Mouse (Mus musculus): ENCODE results near the gene Tcstv3. TPM values are rescaled to one million over a fixed set of nuclear protein-coding genes. Genes with fewer than 3 reads are reported as not detected.
"Not testable (repeated sequence)": the region's sequence is repeated elsewhere in the genome, so short reads cannot be mapped to it uniquely, and the experiment has no call there.

The Tcstv3 gene
- polyA plus RNA-seq (2012; rRNA removed): not detected in 2 replicates

- H3K36me3 ChIP-seq (ENCODE audit: control insufficient read depth, insufficient read depth, low read length); H3K4me1 ChIP-seq (ENCODE audit: control insufficient read depth, insufficient read depth, low read length); H3K27me3 ChIP-seq (ENCODE audit: control insufficient read depth, insufficient read depth, low read length); H3K4me3 ChIP-seq (ENCODE audit: control insufficient read depth, low read depth, low read length); H3K27ac ChIP-seq (ENCODE audit: control insufficient read depth, insufficient read depth, low read depth, low read length): not testable (repeated sequence)
Measured at GRCm38 (mm10) chr13:120316578-120316977, at the start of gene Tcstv3. Gene Tcstv3 (plus strand): TSS chr13:120316878.

DNA sequence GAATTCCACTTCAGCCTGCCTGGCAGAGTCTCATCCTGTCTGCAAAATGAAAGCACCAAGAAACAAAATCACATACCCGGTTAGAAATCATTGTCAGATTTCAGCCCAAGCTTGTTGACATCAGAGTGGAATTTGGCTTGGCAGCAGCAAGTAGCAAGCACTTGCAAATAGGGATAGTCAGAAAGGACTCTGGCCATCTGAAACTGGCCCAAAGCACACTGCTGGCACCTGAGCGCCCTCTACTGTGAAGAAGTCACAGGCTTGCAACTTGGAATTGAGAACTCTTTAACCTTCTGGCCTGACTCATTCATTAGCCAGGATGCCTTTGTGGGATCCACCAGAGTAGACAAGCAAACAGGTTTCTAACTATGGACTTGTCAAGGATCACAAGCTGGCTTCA, 38.8 kb upstream of the Tcstv3 start:
- not testable (repeated sequence) for H3K27me3 ChIP-seq (ENCODE audit: control insufficient read depth, insufficient read depth, low read length); H3K27ac ChIP-seq (ENCODE audit: control insufficient read depth, insufficient read depth, low read depth, low read length); H3K36me3 ChIP-seq (ENCODE audit: control insufficient read depth, insufficient read depth, low read length); H3K4me1 ChIP-seq (ENCODE audit: control insufficient read depth, insufficient read depth, low read length); H3K4me3 ChIP-seq (ENCODE audit: control insufficient read depth, low read depth, low read length)

GRCm38 (mm10) chr13:120278784-120279183, 37.9 kb upstream of the Tcstv3 start:
- TF ChIP-seq POLR2A (IDR thresholded peaks at IDR 0.05; ENCODE audit: control insufficient read depth, low read depth, low read length): no peak
- no peak for TF ChIP-seq CTCF (IDR thresholded peaks at IDR 0.05; ENCODE audit: control insufficient read depth, insufficient read depth, insufficient replicate concordance, low read depth, low read length)

GRCm38 (mm10) chr13:120299324-120299894, 17.3 kb upstream of the Tcstv3 start:
- Histone ChIP-seq H3K27me3 (ENCODE audit: control insufficient read depth, insufficient read depth, low read length) (no peaks in the 10 kb centered on the region), H3K36me3 (ENCODE audit: control insufficient read depth, insufficient read depth, low read length) (no peaks in the 10 kb centered on the region), H3K4me3 (ENCODE audit: control insufficient read depth, low read depth, low read length) (no peak overlapping the region), H3K4me1 (ENCODE audit: control insufficient read depth, insufficient read depth, low read length) (no peaks in the 10 kb centered on the region), H3K27ac (ENCODE audit: control insufficient read depth, insufficient read depth, low read depth, low read length) (no peak overlapping the region)
- TF ChIP-seq CTCF (IDR thresholded peaks at IDR 0.05; ENCODE audit: control insufficient read depth, insufficient read depth, insufficient replicate concordance, low read depth, low read length): no peak
- no peak for TF ChIP-seq POLR2A (IDR thresholded peaks at IDR 0.05; ENCODE audit: control insufficient read depth, low read depth, low read length)

More at GRCm38 (mm10) chr13:120278784-120279183, 37.9 kb upstream of the Tcstv3 start:
- H3K27ac ChIP-seq (ENCODE audit: control insufficient read depth, insufficient read depth, low read depth, low read length): no peak overlapping the region
- no peaks in the 10 kb centered on the region for H3K27me3 ChIP-seq (ENCODE audit: control insufficient read depth, insufficient read depth, low read length)
- H3K4me1 ChIP-seq (ENCODE audit: control insufficient read depth, insufficient read depth, low read length): no peaks in the 10 kb centered on the region
- no peak overlapping the region for H3K4me3 ChIP-seq (ENCODE audit: control insufficient read depth, low read depth, low read length)
- no peaks in the 10 kb centered on the region for H3K36me3 ChIP-seq (ENCODE audit: control insufficient read depth, insufficient read depth, low read length)

DNA sequence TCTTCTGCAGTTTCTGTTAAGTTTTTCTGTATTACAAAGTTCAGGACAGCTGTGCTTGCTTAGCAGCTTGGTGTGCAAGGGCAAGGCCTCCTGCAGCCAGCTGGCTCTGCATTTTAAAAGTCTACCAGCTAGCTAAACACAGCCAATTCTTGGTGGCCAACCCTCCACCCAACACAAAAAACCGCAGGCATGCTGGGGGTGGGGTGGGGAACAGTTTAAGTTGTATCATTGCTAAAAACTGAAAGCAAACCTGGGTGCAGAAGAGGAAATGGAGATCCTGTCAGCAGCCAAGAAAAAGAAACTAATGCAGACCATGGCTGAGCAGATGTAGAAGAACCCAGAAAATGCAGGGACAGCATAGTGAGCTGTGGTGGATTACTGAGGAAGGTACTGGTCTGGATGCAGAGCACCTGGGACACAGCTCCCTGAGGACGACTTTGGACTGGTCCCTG, 16.7 kb upstream of the Tcstv3 start, which contains the start of gene BC147527:
Gene BC147527 (plus strand): TSS at position 402 of the 452 bp plus-strand sequence.
- H3K27ac ChIP-seq (ENCODE audit: control insufficient read depth, insufficient read depth, low read depth, low read length): no peak within 1 kb of the TSS
- TF ChIP-seq CTCF (IDR thresholded peaks at IDR 0.05; ENCODE audit: control insufficient read depth, insufficient read depth, insufficient replicate concordance, low read depth, low read length): no peak
- TF ChIP-seq POLR2A (IDR thresholded peaks at IDR 0.05; ENCODE audit: control insufficient read depth, low read depth, low read length): no peak

DNA sequence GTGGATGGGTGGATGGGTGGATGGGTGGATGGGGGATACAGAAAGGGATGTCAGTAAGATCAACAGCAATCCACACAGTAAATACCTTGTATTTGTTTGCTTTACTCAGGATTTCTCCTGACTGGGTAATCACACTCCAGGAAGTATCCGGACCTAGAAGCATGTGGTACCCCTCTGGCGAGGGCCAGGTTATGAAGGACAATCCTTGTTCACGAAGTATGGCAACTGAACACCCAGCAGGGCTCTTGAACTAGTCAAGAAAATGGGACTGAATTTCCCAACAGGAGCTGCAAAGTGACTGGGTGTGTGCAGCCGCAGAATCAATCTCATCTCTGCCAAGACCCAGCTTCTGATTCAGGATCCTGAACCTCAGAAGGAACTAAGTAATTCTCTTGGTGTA, 15.8 kb upstream of the Tcstv3 start:
- Histone ChIP-seq H3K27me3 (ENCODE audit: control insufficient read depth, insufficient read depth, low read length) (no peaks in the 10 kb centered on the region), H3K4me1 (ENCODE audit: control insufficient read depth, insufficient read depth, low read length) (no peaks in the 10 kb centered on the region)

More for the DNA sequence above, 16.7 kb upstream of the Tcstv3 start, which contains the start of gene BC147527:
- no peaks in the 10 kb centered on the region for H3K36me3 ChIP-seq (ENCODE audit: control insufficient read depth, insufficient read depth, low read length)
- H3K4me1 ChIP-seq (ENCODE audit: control insufficient read depth, insufficient read depth, low read length): no peaks in the 10 kb centered on the region
- H3K4me3 ChIP-seq (ENCODE audit: control insufficient read depth, low read depth, low read length): no peak within 1 kb of the TSS
- no peaks in the 10 kb centered on the region for H3K27me3 ChIP-seq (ENCODE audit: control insufficient read depth, insufficient read depth, low read length)

DNA sequence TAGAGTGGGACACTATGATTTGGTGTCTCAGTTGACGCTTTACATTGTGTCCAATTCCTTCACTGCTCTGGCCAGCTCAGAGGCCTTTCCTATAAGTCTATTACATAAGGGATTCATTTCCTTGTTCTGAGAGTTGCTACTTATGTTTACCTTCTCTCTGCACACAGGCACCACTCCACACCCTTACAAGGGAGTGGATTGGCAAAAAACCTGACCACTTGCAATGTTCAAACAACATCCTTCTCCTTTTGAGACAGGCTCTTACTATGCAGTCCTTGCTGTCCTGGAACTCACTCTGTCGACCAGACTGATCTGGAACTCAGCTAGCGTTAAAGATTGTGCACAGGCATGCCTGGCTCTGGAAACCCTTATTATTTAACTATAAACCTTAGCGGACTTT, 5.9 kb upstream of the Tcstv3 start:
- no peak overlapping the region for H3K27ac ChIP-seq (ENCODE audit: control insufficient read depth, insufficient read depth, low read depth, low read length)
- no peak for TF ChIP-seq CTCF (IDR thresholded peaks at IDR 0.05; ENCODE audit: control insufficient read depth, insufficient read depth, insufficient replicate concordance, low read depth, low read length)
- no peak for TF ChIP-seq POLR2A (IDR thresholded peaks at IDR 0.05; ENCODE audit: control insufficient read depth, low read depth, low read length)
- H3K27me3 ChIP-seq (ENCODE audit: control insufficient read depth, insufficient read depth, low read length): no peaks in the 10 kb centered on the region
- H3K4me3 ChIP-seq (ENCODE audit: control insufficient read depth, low read depth, low read length): no peak overlapping the region
- no peaks in the 10 kb centered on the region; the same call in 1 of the 2 replicates for H3K4me1 ChIP-seq (ENCODE audit: control insufficient read depth, insufficient read depth, low read length)
- H3K36me3 ChIP-seq (ENCODE audit: control insufficient read depth, insufficient read depth, low read length): no peaks in the 10 kb centered on the region

More for the DNA sequence above, 15.8 kb upstream of the Tcstv3 start:
- TF ChIP-seq POLR2A (IDR thresholded peaks at IDR 0.05; ENCODE audit: control insufficient read depth, low read depth, low read length): no peak
- TF ChIP-seq CTCF (IDR thresholded peaks at IDR 0.05; ENCODE audit: control insufficient read depth, insufficient read depth, insufficient replicate concordance, low read depth, low read length): no peak
- Histone ChIP-seq H3K27ac (ENCODE audit: control insufficient read depth, insufficient read depth, low read depth, low read length) (no peak overlapping the region), H3K4me3 (ENCODE audit: control insufficient read depth, low read depth, low read length) (no peak overlapping the region), H3K36me3 (ENCODE audit: control insufficient read depth, insufficient read depth, low read length) (no peaks in the 10 kb centered on the region)

DNA sequence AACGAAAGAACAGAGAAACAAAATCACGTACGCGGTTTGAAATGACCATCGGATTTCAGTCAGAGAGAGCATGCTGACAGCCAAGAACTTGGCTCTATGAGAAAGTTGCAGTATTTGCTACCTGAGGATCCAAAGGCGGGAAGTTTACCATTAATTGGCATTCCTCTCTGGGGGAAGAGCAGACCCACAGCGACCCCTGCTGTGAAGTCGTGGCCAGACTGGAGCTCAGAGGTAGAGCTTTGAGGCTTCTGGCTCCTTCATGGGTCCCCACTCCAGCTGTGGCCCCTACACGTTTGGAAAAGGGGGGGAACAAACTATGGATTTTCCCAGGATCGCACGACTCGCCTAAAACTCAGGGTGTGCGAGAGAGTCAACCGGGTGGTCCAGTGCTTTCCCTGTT, 3.1 kb upstream of the Tcstv3 start:
- no peak overlapping the region for H3K27ac ChIP-seq (ENCODE audit: control insufficient read depth, insufficient read depth, low read depth, low read length)
- TF ChIP-seq POLR2A (IDR thresholded peaks at IDR 0.05; ENCODE audit: control insufficient read depth, low read depth, low read length): no peak
- TF ChIP-seq CTCF (IDR thresholded peaks at IDR 0.05; ENCODE audit: control insufficient read depth, insufficient read depth, insufficient replicate concordance, low read depth, low read length): peak; percentile 23; the same call in 1 of the 2 replicates

More for the DNA sequence above, 3.1 kb upstream of the Tcstv3 start:
- Histone ChIP-seq H3K36me3 (ENCODE audit: control insufficient read depth, insufficient read depth, low read length) (no peaks in the 10 kb centered on the region), H3K4me3 (ENCODE audit: control insufficient read depth, low read depth, low read length) (no peak overlapping the region), H3K27me3 (ENCODE audit: control insufficient read depth, insufficient read depth, low read length) (no peaks in the 10 kb centered on the region), H3K4me1 (ENCODE audit: control insufficient read depth, insufficient read depth, low read length) (no peaks in the 10 kb centered on the region; the same call in 1 of the 2 replicates)

Measured in testis, adult 2 months (tissue).